Mouse (Mus musculus) mature B cell (primary cell): ENCODE results near the gene Mef2d.
"Not testable (repeated sequence)": the region's sequence is repeated elsewhere in the genome, so short reads cannot be mapped to it uniquely, and the experiment has no call there.

Experiments used
- in situ Hi-C: fragments of 300-500 bp; cut with MboI; formaldehyde crosslinking; loops from 2 replicates; pipeline ENCODE4 v1.14.3; 2019

Mef2d gene

DNA sequence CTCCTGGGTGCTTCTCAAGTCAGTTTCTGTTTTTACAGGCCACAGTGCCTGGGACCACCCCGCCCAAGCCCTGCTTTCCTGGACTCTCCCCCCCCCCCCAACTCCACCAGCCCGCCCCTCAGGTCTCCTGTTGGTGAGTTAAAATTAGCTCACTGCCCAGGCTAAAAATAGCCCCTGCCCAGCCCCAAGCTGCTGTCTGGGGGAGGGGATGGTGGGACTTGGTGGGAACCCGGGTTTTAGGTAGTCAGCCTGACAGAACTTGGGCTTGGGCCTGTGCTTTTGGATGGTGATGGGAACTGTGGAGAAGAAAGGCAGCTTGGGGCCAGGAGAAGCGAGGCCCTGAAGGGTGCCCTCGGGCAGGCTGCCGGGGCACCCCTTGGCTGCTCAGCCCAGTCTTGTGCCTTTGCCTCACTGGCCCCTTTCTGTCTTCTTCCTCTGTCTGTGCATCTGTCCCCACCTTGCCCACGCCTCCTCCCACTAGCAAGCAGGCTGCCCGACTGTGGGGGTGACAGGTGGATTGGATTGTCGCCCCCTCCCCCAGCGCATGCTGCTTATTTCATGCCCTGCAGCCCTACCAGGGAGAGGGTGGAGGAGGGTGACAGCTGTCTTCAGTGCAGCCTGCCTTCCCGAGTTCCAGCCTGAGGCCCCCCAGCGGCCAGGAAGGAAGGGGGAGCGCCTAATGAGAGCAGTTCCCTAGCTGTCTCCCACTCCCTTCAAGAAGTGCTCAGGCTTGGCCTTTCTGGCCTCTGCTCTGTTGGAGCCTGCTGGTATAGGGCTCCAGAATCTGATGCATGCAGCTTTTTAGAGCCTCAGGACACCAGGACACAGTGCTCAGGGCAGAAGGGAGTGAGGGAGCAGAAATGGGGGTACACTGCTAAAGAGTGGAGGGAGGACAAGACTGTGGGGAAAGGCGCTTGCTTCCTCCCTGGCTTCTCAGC, 8.2 kb downstream of the Mef2d start:
- in situ Hi-C loops: no loop called here

DNA sequence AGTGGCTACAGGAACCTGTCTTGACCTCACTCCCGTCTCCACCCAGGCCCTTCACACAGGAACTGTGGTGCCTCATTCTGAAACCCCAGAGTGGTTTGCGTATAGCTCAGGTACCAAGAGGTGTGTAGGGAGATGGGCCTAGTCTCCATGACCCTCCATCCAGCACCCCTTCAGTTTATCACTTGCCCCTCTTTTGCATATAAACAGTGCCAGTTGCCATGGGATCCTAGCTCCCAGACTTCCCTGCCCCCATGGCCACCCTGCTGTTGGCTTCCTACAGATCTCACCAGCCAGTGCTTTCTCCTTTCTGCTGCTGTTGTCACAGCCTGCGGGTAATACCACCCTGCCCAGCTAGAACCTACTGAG, 8.8 kb downstream of the Mef2d start:
- in situ Hi-C loops: no loop called here

DNA sequence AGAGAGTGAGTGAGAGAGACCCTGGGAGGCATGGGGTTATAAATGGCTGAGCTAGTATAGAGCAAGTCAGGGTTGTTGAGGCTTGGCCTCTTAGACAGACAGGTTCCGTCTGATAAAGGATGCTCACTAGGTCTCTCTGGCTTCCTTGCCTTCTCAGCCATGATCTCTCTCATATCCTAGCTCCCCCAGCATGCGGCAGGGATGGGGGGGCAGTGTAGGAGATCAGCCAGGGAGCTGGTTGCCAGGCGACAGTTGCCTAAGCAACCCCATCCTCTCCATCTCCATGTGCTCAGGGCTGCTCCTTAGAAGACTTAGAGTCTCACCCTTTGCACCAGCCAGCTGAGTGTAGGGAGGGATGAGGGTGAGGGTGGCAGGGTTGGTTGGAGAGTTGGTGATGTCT, 9.9 kb downstream of the Mef2d start:
- in situ Hi-C loops: no loop called here

DNA sequence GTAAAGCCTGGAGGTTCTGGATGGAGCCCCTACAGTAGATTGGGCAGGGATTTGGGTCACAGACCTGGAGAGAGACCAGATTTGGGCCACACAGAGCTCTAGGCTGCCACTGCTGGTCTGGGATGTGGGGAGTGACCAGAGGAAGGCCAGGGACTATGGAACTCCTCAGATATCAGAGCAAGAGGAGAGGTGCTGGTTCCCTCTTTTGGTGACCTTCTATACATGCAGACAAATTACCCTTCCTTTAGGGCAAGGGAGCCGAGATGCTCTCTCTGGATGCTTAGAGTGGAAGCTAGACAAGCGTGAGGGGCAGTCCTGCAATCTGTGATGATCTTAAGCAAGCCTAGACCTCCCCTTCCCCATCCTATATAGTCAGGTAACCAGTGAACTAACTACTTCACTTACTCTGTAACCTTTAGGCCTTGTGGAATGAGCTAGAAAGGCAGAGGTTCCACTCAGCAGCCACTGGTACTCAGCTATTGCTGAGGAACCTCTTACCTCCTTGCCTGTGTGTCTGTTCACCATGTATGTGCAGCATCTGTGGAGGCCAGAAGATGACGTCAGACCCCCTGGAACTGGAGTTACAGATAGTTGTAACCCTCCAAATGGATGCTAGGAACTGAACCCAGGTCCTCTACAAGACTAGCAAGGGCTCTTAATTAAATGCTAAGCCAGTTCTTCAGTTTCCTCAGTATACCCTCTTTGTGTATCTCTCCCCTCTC, 11.3 kb downstream of the Mef2d start:
- in situ Hi-C loops: no loop called here

DNA sequence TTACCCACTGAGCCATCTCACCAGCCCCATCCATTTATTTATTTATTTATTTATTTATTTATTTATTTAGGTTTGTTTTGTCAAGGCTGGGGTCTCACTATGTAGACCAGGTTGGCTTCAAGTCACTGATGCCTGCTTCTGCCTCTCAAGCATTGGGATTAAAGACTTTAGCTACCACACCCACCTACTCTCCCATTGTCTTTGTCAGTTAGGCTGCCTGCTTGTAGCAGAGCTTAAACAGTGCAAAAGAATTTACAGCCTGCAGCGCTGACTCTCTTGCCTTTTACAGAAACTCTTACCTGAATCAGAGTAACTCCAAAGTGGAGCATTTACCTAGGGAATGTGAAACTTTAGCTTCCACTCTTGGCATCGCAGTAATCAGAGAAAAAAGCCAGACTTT, 12.1 kb downstream of the Mef2d start:
- in situ Hi-C loops: no loop called here

DNA sequence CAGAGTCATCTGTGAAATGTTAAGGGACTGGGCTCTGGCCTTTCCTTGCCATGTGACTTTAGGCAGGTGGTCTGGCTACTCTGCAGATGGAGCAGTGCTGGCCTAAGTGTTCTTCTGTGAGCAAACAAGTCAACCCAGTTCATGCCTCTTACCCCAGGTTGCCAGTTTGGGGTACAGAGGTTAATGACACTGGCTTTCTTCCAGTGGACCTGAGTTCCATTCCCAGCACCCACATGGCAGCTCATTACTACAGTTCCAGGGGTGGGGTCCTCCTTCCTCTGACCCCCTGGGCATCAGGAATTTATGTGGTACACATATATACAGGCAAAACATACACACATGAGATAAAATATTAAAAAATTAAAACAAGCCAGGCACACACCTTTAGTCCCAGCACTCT, 14.6 kb downstream of the Mef2d start:
- in situ Hi-C loops: no loop called here

DNA sequence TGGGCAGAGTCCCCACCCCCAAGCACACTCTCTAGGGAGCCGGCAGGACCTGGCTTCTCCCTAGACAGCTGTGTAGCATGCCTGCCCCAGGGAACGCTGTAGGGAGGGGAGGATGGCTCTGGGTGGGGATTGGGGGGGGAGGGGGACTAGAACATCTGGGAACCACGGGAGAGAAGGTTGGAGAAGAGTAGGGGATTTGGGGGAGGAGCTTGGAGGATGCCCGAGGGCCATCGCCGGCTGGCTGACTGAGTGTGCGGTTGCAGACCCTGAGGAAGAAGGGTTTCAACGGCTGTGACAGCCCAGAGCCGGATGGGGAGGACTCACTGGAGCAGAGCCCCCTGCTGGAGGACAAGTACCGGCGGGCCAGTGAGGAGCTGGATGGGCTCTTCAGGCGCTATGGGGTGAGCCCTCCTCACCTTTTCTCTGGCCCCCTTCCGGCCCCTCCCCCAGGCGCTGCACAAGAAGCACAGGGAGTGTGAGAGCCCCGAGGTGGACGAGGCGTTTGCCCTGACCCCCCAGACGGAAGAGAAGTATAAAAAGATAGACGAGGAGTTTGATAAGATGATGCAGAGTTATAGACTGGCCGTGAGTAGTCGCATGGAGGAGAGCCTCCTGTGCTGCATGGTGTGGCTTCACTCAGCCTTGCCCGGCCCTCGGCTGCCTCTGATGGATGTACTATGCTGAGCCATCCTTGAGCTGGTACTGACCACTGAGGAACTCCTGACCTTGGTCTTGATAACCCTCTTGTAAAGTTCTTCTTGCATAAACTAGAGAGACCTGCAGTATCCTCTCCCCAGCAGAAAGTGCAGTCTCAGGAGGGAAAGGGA, 15.8 kb downstream of the Mef2d start:
- in situ Hi-C loops: no loop called here

DNA sequence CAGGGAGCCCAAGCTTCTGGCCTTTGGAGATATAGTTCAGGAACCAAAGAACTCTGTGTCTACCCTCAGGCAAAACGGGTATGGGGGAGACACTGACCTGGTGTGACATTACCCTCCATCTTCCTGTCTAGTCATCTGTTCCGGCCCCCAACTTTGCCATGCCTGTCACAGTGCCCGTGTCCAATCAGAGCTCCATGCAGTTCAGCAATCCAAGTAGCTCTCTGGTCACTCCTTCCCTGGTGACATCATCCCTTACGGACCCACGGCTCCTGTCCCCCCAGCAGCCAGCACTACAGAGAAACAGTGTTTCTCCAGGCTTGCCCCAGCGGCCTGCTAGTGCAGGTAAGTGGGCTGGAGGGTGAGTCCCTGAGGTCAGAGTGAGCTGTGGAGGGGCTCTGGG, 16.8 kb downstream of the Mef2d start:
- in situ Hi-C loops: no loop called here

DNA sequence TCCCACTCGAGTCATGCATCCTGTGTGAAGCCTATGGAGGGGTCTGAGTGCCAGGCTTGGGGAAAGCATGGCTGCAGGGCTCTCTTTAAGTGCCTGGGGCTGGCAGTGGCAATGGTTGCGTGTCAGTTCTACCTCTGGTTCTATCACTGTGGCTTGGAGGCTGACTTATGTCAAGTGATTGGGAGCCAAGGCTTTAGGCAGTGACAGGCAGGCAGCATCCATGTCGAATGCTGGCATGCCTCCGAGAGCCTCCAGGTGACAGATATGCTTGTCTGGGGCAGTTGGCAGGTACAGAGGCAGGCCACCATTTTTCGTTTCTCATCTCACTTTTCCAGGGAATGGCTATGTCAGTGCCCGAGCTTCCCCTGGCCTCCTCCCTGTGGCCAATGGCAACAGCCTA, 18.7 kb downstream of the Mef2d start:
- in situ Hi-C loops: no loop called here

DNA sequence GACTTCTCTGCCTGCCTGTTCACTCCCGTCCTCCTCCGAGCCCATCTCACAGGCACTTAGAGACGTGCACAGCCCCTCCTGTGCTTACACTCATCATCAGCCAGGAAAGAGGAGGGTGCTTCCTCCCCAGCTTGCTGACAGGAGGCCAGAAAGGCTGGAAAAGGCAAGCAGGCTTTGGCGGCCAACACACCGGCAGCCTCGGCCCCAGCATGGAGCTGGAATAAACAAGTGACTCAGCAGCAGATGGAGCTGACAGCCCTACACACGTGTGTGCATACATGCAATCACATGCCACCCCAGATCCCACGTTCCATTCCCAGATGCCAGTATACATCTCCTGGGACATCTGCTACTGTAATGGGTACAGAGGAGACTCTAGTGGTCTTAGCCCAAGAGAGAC, 20.1 kb downstream of the Mef2d start:
- in situ Hi-C loops: no loop called here

DNA sequence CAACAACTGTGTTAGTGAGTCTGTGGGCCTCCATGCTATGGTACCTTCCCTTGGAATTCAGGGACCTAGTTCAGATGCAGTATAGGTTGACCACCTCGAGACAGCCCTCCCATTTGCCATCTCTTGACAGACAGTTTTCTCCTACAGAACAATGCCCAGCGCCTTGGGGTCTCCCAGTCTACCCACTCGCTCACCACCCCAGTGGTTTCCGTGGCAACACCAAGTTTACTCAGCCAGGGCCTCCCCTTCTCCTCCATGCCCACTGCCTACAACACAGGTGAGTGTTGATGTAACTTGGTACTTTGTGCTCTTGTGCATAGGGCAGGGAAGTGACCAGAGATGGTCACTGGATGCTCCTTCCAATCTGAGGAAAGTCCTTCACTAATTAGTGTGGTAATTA, 20.6 kb downstream of the Mef2d start:
- in situ Hi-C loops: no loop called here

DNA sequence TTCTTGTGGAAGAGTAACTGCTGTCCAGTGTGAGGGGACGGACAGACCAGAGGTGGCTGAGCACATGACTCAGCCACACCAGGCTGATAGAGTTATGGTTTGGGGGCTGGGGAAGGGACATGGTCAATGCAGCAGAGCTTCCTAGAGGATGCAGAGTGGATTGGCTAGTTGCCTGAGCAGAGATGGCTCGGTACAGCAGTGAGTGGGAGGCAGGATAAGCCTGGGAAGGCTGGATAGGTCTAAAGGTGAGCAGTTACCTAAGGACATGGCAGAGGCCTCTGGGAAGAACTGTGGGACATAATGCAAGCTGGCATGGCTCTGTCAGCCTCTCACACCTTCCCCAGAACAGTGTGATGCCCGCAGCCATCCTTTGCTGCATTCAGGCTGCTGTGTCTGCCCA, 21.7 kb downstream of the Mef2d start:
- in situ Hi-C loops: no loop called here

DNA sequence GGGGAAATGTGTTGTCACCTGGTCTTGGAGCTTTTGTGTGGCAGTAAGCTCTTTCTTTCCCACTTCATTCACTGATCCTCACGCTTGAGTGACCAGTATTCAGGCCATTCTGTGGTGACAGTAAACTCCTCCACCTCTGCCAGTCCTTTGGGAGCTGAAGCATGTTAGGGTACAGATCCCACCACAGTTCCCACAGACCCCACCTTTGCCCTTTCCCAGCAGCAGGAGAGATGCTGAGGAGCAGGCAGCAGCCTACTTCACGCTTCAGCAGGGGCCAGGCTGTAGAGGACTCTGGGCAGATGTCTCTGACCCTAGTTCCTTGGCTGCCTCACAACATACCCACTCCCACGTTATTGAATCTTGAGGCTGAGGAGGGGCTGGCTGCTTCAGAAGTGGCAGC, 22.1 kb downstream of the Mef2d start:
- in situ Hi-C loops: no loop called here

DNA sequence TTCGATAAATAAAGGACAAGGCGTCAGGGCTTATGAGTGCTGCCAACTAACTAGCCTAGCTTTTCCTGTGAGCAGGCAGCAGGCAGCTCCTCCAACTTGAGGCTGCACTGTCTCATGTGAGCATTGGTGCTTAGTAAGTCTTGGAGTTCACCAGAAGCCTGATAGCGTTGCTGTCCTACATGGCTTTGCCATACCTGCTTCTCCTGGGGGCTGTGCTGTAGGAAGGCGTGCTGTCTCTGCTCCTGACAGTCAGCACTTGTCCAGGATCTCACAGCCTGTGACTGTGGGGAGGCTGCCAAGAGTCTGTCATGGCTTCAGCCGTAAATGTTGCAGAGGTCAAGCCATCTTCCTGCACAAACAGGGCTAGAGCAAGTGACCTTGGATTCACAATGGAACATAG, 23.9 kb downstream of the Mef2d start:
- in situ Hi-C loops: no loop called here

DNA sequence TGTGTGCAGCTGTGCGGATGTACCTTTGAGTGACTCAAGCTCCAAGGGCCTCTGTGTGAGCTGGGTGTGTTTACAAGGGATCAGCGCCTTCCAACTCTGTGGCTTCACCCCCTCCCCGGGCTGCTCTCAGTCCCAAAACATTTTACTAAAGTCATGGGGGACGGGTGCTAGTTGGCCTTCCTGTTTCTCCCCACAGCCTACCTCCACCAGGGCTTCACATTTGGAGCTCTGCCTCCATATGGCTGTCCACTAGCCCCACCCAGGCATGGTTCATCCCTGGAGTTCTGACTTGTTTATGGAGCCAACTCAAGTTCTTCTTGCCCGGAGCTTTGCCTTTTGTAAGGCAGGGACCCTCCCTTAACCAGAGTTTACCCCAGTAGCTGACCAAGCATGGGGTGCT, 28.2 kb downstream of the Mef2d start:
- in situ Hi-C loops: loop anchor here (5.0 kb wide), 2 partner anchors 33 to 83 kb away; no protein-coding TSS in a partner anchor

DNA sequence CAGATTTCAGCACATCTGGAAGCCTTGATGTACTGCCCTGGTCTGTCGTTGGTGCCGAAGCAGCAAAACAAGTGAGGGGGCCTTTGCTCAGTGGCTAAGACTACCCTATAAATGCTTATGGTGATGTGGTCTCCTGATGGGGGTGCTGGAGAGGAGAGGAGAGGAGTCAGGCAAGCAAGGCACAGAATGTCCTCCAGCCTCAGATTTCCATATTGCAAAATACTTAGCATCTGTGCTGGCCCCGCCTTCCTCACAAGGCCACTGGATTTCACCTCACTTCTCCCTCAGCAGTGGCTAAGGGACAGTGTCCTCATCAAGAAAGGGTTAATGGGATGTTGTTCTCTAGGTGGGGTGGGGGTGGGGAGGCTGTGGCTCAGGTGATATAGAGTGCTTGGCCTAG, 30.3 kb downstream of the Mef2d start:
- in situ Hi-C loops: loop anchor here (5.0 kb wide), 2 partner anchors 35 to 85 kb away; no protein-coding TSS in a partner anchor

DNA sequence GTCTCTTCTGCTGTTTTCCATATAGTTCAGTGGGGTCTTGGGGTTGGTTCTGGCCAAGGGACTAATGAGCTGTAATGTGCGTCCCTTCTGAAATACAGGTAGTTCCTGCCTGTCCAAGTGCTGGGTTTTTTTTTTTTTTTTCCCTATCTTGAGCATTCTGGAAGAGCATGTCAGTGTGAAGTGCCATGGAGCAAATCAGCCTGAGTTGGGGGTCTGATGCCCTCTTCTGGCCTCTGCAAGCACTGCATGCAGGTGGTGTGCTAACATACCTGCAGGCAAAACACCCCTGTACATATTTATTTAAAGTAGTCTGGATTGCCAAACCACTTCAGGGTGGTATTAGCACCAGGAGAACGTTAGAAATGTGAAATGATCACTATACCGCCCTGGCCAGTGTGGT, 31.2 kb downstream of the Mef2d start:
- in situ Hi-C loops: loop anchor here (5.0 kb wide), 2 partner anchors 36 to 86 kb away; no protein-coding TSS in a partner anchor

DNA sequence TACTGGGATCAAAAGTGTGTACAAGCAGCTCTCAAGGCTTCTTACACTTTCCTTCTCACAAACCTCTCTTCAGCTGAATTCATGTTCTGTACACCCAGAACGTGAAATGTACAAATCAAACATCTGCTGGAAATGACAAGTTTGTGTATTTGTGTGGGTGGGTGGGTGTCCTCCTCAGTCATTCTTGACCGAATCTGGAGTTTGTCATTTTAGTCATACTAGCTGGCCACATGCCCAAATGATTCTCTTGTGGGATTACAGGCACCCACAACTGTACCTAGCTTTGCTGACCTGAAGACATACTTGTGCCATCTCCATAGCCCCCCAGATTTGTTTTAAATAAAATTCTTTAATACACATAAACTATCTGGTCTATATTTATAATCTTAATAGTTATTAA, 32.7 kb downstream of the Mef2d start:
- in situ Hi-C loops: loop anchor here (5.0 kb wide), 2 partner anchors 38 to 88 kb away; no protein-coding TSS in a partner anchor

DNA sequence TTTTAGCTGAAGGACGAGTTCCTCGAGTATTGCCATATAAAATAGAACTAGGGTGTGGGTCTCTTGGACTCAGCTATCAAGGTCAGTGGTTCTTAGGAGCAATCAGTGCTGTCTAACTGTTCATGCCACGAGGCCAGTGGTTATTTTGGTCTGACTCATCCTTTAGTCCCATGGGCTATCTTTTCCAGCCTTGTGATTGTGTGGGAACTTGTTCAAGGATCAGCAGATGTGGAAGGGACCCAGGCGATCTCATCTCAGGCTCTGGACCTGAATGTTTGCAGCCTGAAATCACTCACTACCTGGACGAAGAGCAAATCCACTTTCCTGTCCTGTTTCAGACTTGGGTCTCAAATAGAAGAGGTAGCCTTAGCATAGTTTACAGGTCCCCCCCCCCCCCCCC, 34.9 kb downstream of the Mef2d start:
- in situ Hi-C loops: no loop called here

DNA sequence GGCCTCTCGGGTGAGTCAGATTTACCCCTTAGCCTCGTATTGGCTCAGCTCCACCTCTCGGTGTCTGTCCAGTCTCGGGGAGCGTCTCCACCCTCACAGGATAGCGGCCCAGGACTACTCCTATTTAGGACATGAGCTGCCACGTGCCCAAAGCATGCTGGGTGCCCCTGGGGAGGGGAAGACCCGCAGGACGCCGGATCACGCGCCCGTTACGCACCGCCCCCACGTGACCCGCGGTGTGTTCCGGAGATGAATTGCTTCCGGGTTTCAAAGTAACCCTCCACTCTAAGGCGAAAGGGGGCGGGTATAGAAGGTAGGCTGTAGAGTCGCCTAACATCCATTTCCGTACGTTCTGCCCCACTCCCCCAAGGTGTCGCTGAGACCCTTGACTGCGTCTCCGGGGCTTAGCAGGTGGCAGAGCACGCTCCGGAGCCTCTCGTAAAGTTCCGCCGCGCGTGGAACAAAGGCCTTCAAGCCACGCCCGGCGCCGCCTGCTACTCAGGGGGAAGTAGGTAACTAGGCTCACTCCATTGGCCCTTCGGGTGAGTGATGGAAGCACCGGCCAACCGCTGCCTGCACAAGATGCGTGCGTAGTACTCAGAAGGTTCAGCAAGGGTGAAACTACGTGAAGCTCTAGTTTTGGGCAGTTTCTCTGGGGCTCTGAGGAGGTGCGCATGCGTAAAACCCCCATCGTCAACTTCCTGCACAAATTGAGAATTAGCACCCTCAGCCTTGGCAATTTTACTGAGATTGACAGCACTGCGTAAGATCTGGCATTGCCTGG, 35.6 kb downstream of the Mef2d start:
- in situ Hi-C loops: no loop called here

DNA sequence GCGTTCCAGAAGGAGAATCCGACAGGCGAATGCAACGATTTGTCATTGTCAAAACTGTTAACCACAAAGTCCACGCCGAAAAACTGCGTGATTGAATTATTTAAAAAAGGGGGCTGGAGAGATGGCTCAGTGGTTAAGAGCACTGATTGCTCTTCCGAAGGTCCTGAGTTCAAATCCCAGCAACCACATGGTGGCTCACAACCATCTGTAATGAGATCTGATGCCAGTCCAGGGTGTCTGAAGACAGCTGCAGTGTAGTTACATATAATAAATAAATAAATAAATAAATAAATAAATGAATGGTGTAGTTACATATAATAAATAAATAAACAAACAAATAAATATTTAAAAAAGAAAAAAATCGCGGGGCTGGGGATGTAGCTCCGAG, 36.2 kb downstream of the Mef2d start:
- in situ Hi-C loops: not testable (repeated sequence)
